Mouse (Mus musculus): ENCODE measurements at regions not wholly inside any gene's neighbourhood (a gene's known extent, or its start where the extent isn't known, plus 50 kb on each side); places are given as distances from the start of the nearest gene placed in this dataset.

DNA sequence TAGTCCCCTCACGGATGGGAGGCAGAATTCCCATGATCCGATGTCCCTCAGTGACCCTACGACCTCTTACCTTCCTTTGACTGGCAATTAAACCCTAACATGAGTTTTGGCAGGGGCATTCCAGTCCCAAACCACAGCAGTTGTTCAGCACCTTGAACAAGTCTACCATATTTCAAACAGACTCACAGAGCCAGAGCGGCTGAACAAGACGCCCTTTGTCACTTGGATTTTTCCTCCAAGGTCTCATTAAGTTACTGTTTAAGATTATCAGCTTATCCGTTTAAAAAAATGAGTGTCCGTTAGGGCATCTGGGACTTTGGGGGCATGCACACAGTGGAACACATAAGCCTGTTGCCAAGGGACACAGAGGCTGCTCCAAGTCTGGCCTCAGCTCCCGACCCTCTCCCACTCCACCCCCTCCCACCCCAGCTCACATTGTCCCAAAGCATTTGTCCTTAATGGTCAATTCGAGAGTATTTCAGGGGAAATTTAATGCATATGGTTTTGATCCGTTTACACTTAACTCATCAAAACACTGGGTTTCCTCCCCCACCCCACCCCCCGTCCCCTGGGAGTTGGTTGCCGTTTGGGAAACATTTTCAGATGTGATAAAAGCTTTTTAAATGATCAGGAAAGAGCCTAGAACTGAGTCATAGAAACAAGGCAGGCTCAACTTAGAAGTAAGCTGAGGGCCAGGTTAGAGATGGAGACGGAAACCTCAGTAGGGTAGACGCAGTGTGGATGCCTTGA lies 87.4 kb upstream of the Habp2 start:
- Histone ChIP-seq H3K79me3 (ENCODE audit: low read depth) (no peaks in the 10 kb centered on the region), H3K4me3 (ENCODE audit: insufficient read depth, poor library complexity, severe bottlenecking) (no peak overlapping the region), H3ac (ENCODE audit: control insufficient read depth, insufficient read length, low read depth) (no peak overlapping the region), H3K27me3 (ENCODE audit: control insufficient read depth, insufficient read depth, insufficient read length) (no peaks in the 10 kb centered on the region), H3K79me2 (ENCODE audit: control insufficient read depth, insufficient read depth) (no peaks in the 10 kb centered on the region), H3K36me3 (ENCODE audit: control insufficient read depth, insufficient read depth) (no peaks in the 10 kb centered on the region)
- TF ChIP-seq CEBPB (IDR thresholded peaks at IDR 0.05; ENCODE audit: low read depth) (no peak), MAX (IDR thresholded peaks at IDR 0.05) (no peak), MYOD1 (IDR thresholded peaks at IDR 0.05; ENCODE audit: control insufficient read depth, insufficient read length, low read depth) (no peak), USF1 (IDR thresholded peaks at IDR 0.05; ENCODE audit: low read depth) (no peak), MYOG (IDR thresholded peaks at IDR 0.05; ENCODE audit: control insufficient read depth, extremely low read depth, insufficient read length) (no peak), FOSL1 (IDR thresholded peaks at IDR 0.05; ENCODE audit: insufficient read depth, low read length, poor library complexity, severe bottlenecking) (no peak)

DNA sequence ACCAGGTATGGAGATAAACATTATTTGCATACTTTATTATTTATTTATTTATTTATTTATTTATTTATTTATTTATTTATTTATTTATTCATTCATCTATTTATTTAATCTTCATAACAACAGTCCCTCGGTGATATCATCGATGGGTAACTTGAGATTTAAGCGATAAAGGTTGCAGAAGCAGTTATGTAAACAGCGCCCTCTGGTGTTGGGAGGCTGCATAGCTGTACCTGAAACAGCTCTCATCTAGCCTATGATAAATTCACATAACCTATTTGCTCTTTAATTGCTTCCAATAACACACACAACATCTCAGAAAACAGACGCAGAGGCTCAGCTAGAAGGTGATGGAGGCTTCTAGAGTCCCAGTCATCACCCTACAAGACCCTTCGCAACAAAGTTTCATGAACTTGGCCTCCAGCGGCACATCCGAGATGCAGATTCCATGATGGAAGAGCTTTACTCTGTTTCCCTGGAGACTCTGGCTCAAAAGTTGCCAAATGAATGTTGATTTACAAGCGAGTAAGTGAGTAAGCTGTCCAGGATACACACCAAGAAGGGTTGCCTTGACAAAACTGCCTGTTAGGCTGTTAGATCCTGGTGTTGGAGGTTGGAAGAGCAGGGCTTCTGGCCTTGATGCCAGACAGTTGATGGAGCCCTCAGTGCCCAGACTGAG lies 85.8 kb upstream of the Habp2 start:
- TF ChIP-seq MAX (IDR thresholded peaks at IDR 0.05) (no peak), FOSL1 (IDR thresholded peaks at IDR 0.05; ENCODE audit: insufficient read depth, low read length, poor library complexity, severe bottlenecking) (no peak), MYOG (IDR thresholded peaks at IDR 0.05; ENCODE audit: control insufficient read depth, extremely low read depth, insufficient read length) (no peak), MYOD1 (IDR thresholded peaks at IDR 0.05; ENCODE audit: control insufficient read depth, insufficient read length, low read depth) (no peak), CEBPB (IDR thresholded peaks at IDR 0.05; ENCODE audit: low read depth) (no peak), CTCF (IDR thresholded peaks at IDR 0.05; ENCODE audit: control insufficient read depth, insufficient read depth, insufficient read length) (no peak), USF1 (IDR thresholded peaks at IDR 0.05; ENCODE audit: low read depth) (no peak)
- Histone ChIP-seq H3K79me2 (ENCODE audit: control insufficient read depth, insufficient read depth) (no peaks in the 10 kb centered on the region), H3K79me3 (ENCODE audit: low read depth) (no peaks in the 10 kb centered on the region), H3K27me3 (ENCODE audit: control insufficient read depth, insufficient read depth, insufficient read length) (no peaks in the 10 kb centered on the region), H3ac (ENCODE audit: control insufficient read depth, insufficient read length, low read depth) (no peak overlapping the region), H3K36me3 (ENCODE audit: control insufficient read depth, insufficient read depth) (no peaks in the 10 kb centered on the region), H3K4me3 (ENCODE audit: insufficient read depth, poor library complexity, severe bottlenecking) (no peak overlapping the region)

DNA sequence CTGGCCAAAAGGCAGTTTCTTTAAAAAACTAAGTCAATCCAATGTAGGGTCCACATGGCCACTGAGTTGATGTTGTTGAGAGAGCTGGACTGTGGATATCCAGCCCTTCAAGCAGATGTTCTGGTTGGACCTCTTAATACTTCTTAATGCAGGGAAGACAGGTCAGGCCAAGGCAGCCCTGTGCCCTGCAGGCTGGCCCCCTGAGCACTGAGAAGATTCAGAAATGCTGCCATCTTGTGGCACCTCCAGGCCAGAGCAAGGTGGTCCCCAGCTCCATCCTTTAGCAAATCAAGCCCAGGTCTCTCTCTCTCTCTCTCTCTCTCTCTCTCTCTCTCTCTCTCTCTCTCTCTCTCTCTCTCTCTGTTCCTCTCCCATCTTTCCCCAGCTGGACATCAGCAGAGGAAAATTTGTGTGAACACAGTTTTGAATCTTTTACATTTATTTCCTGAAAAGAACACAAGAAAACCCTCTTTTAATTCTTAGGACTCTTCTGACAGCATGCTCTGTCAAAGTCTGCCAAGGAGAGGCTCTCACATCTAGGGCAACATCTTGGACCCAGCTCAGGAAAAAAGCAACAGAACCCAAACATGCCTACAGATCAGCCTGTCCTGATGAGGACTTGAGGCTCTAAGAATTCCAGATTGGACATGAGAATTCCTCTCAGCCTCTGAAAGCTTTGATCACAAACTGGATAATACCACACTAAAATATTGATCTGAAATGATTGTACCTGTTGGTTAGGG lies 85.0 kb upstream of the Habp2 start:
- Histone ChIP-seq H3K27me3 (ENCODE audit: control insufficient read depth, insufficient read depth, insufficient read length) (no peaks in the 10 kb centered on the region), H3K4me3 (ENCODE audit: insufficient read depth, poor library complexity, severe bottlenecking) (no peak overlapping the region), H3K79me2 (ENCODE audit: control insufficient read depth, insufficient read depth) (no peaks in the 10 kb centered on the region), H3K79me3 (ENCODE audit: low read depth) (no peaks in the 10 kb centered on the region), H3ac (ENCODE audit: control insufficient read depth, insufficient read length, low read depth) (no peak overlapping the region), H3K36me3 (ENCODE audit: control insufficient read depth, insufficient read depth) (no peaks in the 10 kb centered on the region)
- TF ChIP-seq CTCF (IDR thresholded peaks at IDR 0.05; ENCODE audit: control insufficient read depth, insufficient read depth, insufficient read length) (peak; percentile 61), MAX (IDR thresholded peaks at IDR 0.05) (no peak)

DNA sequence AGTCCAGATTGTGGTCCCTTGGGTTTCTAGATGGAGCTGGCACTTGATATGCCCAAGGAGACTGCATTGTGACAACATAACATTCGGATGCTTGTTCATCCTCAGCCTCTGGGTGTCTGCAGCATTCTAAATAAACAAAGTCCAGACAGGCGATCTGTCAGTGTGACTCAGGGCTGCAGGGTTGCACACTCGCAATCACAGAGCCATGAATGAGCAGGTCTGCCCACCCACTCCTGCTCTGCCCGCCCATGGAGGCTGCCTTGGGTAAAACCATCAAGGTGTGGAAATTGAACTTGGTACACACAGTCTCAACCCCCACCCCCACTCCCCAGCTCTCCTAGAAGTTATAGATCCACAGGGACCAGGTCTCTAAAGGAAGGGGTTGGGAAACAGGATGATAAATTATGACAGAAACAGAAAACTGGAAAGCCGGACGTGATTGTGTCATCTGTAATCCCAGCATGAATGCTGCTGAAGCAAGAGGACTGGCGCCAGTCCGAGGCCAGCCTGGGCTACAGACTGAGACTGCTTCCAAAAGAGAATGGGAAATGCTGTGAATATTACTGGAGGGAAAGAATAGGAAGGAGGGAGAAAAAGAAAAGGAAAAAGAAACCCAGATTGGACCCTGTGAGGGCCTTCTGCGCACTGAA lies 84.3 kb upstream of the Habp2 start:
- Histone ChIP-seq H3K79me3 (ENCODE audit: low read depth) (no peaks in the 10 kb centered on the region), H3K36me3 (ENCODE audit: control insufficient read depth, insufficient read depth) (no peaks in the 10 kb centered on the region), H3K27me3 (ENCODE audit: control insufficient read depth, insufficient read depth, insufficient read length) (no peaks in the 10 kb centered on the region), H3K79me2 (ENCODE audit: control insufficient read depth, insufficient read depth) (no peaks in the 10 kb centered on the region), H3ac (ENCODE audit: control insufficient read depth, insufficient read length, low read depth) (no peak overlapping the region), H3K4me3 (ENCODE audit: insufficient read depth, poor library complexity, severe bottlenecking) (no peak overlapping the region)
- TF ChIP-seq MAX (IDR thresholded peaks at IDR 0.05), result no peak
- no peak for TF ChIP-seq USF1 (IDR thresholded peaks at IDR 0.05; ENCODE audit: low read depth)
- TF ChIP-seq MYOG (IDR thresholded peaks at IDR 0.05; ENCODE audit: control insufficient read depth, extremely low read depth, insufficient read length), result no peak
- no peak for TF ChIP-seq MYOD1 (IDR thresholded peaks at IDR 0.05; ENCODE audit: control insufficient read depth, insufficient read length, low read depth)
- no peak for TF ChIP-seq CEBPB (IDR thresholded peaks at IDR 0.05; ENCODE audit: low read depth)
- no peak for TF ChIP-seq FOSL1 (IDR thresholded peaks at IDR 0.05; ENCODE audit: insufficient read depth, low read length, poor library complexity, severe bottlenecking)
- TF ChIP-seq CTCF (IDR thresholded peaks at IDR 0.05; ENCODE audit: control insufficient read depth, insufficient read depth, insufficient read length), result no peak

DNA sequence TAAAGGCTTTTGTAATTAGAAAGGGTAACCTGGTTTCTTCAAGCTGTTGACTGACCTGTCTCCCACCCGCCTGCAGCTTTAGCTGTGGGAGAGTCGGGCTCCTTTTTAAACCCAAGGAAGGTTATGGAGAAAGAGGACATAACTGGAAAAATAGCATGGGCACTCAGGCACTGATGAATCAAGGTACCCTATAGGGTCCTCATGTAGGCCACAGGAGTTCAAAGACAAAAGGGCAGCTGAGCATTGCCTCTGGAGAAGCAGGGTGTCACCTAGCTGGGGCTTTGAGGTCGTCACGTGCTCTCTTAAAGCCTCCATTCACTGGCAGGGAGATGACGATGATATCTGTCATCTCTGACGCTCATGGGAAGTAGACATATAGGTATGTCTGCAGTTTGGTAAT lies 68.4 kb upstream of the Habp2 start:
- peaks cover 35% of the 10 kb centered on the region for H3K27me3 ChIP-seq (ENCODE audit: control insufficient read depth, insufficient read depth, insufficient read length)
- H3ac ChIP-seq (ENCODE audit: control insufficient read depth, insufficient read length, low read depth), result no peak overlapping the region
- no peaks in the 10 kb centered on the region for H3K79me2 ChIP-seq (ENCODE audit: control insufficient read depth, insufficient read depth)
- no peaks in the 10 kb centered on the region for H3K79me3 ChIP-seq (ENCODE audit: low read depth)
- H3K36me3 ChIP-seq (ENCODE audit: control insufficient read depth, insufficient read depth), result no peaks in the 10 kb centered on the region
- no peak for TF ChIP-seq MAX (IDR thresholded peaks at IDR 0.05)
- no peak for TF ChIP-seq USF1 (IDR thresholded peaks at IDR 0.05; ENCODE audit: low read depth)
- no peak for TF ChIP-seq CEBPB (IDR thresholded peaks at IDR 0.05; ENCODE audit: low read depth)
- TF ChIP-seq MYOD1 (IDR thresholded peaks at IDR 0.05; ENCODE audit: control insufficient read depth, insufficient read length, low read depth), result no peak
- TF ChIP-seq MYOG (IDR thresholded peaks at IDR 0.05; ENCODE audit: control insufficient read depth, extremely low read depth, insufficient read length), result no peak
- no peak overlapping the region for H3K4me3 ChIP-seq (ENCODE audit: insufficient read depth, poor library complexity, severe bottlenecking)
